Mouse (Mus musculus) layer of hippocampus, adult 9-10 months (tissue): Measurements from ENCODE around the gene Dhrs3.

ENCODE experiments used
- DNase-seq: peaks from one replicate; pipeline ENCODE4 v3.0.0; 2022; ENCODE audit warnings: low spot score

The Dhrs3 gene

DNA sequence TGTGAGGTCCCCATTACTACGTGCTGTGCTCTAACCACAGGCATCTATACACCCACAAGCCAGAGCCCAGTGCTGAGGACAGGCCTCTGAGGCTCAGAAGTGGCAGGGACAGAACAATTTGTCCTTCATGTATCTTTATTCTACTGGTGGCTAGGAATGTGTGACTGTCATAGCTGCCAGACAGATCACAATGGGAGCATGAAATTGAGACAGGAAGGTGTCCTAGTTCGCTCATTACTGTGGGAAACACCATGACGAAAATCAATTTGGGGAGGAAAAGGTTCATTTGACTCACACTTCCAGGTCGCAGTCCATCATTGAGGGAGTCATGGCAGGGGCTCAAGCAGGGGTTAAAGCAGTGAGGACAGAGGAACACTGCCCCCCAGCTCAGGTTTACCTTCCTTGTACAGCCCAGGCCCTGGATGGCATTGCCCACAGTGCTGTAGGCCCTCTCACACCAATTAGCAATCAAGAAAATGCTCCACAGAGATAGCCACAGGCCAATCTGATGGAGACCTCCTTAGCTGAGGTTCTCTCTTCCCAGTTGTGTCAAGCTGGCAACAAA lies 47.3 kb downstream of the Dhrs3 start:
- no peak for DNase-seq

DNA sequence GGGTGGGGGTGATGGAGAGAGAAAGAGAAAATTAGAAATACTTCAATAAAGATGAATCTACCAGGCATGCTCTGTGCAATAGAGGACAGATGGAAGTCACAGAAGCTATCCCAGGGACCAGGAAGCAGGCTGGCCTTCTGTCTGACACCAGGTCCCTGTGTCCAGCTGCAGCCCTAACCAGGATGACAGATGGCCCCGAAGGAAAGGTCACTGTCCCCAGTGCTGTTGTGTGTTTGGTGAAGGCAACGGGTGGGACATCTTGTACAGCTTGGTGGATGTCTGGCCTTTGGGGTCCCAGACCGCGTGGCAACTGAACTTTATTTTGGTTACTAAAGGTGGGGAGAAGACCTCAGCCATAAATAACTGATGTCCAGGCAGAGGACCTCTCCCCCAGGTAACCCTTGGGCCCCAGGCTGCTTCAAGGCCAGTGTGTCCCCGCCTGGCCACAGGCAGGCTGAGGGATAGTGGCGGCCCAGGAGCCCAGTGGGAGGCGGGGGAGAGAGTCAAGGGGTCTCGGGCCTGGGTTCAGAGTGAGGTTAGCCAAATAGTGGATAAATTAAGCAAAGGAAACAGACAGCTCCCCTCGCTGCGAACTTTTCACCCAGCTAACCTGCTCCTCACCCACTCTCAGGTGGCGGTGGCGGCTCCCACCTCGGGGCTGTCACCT lies 48.3 kb downstream of the Dhrs3 start:
- DNase-seq = no peak

DNA sequence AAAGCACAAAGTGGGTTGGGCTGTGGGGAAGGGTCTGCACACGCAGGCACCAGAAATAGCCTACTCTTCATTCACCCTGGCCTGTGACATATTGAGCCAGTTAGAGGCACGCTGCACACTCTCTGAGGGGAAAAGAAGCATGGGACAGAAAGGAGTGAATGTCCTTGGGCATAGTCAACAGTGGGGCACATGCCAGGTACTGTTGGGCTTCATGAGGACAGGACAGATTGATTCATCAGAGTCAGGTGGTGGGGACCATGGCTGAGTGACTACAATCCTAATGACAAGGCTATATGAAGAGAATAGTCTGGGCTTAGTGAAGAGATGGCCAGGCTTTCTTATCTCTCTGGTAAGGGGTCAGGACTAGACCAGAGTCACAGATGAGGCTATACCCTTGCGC lies 49.8 kb downstream of the Dhrs3 start:
- no peak for DNase-seq

DNA sequence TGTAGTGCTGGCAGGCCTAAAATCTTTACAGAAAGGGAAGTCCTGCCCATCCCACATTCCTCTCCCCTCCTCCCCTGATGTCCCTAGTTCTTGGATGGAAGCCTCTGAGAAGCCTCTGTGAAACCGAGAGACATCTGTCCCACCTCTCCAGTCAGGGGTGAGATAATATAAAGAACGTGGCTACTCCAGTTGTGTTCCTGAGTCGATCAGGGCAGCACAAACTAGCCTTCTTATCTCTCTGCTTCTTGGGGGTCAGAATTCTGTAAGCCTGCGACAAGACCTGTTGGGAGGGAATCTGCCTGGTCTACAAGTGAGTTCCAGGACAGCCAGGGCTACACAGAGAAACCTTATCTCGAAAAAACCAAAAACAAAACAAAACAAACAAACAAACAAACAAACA lies 50.6 kb downstream of the Dhrs3 start:
- DNase-seq = no peak

DNA sequence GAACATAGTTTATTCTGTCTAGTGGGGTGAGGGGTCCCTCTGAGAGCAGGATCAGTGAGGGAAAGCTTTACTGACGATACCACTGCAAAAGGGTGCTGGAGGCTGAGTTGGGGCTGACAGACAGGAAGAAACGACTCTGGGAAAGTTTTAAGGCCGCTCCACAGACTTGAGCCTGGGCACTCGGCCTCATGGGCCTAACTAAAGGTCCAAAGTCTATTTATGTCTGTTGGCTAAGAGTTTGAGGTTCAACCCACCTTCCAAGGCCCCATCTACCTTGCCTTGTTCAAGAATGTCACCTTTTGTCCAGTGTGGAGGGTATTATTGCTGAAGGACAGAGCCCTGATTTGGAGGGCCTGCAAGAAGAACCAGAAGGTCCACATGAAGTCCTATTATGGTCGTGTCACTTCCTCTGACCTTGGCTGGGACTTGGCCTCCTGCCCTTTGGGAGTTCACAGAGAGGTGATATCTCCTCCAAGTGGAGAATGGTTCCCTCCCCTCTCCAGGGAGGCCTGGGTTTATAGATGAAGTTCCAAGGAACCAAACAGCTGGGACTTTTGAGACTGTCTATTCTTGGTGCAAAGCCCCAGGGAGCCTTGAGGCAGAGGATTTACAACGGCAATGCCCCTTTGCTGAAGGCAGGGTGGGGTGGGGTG lies 55.2 kb downstream of the Dhrs3 start:
- no peak for DNase-seq

DNA sequence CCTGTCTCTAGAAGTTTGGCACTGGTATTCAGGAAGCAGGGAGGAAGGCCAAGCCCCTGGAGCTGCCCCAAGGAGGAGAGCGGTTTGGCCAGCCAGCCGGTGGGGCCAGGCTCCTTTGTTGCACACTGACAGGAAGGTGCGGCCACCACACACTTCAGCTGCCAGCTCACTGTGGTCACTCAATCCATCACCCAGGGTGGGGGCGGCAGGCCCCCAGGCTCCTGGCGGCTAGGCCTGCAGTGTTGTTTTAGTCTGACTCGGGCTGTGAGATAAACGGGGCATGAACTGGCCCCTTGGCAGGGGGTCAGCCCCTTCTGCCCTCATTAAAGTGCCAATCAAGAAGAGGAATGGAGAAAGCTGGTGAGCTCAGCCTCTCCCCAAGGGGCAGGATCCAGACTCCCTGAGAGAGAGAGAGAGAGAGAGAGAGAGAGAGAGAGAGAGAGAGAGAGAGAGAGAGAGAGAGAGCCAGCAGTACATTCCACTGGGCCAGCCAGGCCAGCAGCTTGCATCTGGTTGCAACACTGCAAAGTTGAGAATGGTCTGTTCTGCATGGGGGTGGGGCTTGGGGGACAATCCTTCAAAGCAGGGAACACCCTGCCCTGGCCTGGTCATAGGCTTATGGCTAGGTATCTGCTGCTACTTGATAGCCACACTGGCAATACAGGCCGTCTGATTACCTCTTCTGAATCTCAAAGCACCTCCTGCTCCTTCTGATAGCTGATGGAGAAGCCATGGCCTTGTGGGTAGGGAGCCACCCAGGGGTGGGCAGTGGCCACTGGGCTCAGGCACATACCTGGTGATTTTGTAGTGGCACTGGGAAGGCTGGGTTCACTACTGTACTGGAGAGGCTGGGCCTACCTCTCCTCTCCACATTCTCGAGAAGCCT lies 57.1 kb downstream of the Dhrs3 start:
- no peak for DNase-seq

DNA sequence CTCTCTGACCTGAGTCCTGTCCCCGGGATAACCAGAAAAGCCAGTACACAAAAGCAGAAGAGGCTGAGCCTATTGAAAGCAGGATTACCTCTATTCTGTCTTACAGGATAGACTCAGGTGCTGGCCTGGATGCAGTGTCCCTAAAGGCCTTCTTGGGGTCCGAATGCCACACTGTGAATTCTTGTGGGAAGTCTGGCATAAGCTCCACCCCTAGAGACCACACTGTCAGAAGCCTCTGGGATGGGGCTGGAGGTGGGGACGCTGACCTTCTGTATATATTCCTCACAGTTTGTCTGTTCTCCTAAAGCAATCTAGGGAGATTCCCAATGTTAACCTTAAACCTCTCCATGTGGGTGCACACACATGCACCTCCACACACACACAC lies 57.7 kb downstream of the Dhrs3 start:
- DNase-seq = no peak

DNA sequence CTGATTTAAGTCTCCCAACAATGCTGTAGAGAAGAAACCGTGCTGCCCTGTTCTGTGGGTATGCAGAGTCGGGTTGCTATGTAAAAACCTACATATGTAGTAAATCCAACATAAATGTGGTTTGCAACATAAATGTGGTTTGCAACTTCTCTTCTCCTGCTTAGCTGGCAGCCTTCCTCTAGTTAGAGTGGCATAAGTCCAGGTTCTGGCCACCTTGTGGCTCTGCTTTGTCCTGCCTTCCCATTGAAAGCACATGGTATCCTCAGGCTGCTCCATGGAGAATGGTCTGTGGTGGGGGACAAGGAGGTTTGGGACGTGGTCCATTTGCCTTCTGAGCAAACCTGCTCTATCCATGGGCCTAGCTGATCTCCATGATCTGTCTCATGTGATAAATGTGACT lies 58.3 kb downstream of the Dhrs3 start:
- no peak for DNase-seq

DNA sequence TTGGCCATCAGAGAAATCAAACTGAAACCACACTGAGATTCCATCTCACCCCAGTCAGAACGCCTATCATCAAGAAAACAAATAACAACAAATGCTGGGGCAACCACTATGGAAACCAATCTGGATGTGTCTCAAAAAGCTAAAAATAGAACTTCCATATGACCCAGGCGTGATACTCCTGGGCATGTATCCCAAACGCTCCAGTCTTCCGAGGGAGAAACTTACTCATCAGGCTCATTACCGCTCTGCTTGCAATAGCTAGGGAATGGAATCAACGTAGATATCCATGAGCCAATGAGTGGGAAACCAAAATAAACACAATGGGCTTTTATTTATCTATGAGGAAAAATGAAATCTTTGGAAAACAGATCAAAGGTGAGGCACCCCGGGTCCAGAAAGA lies 59.2 kb downstream of the Dhrs3 start:
- no peak for DNase-seq

DNA sequence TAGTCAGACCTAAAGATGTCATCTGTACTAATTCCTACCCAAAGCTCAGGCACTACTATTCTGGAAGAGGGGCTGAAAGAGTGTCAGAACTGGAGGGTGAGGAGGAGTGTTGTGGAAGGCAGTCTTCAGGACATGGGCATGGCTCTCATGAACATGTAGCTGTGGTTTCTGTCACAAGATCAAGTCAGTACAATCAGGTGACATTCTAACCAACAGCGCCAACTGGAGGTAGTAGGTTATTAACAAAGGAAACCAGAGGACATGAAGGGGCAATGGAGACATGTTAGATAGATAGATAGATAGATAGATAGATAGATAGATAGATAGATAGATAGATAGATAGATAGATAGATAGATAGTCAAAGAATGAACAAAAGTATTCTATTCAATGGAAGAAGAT lies 60.8 kb downstream of the Dhrs3 start:
- DNase-seq = no peak

DNA sequence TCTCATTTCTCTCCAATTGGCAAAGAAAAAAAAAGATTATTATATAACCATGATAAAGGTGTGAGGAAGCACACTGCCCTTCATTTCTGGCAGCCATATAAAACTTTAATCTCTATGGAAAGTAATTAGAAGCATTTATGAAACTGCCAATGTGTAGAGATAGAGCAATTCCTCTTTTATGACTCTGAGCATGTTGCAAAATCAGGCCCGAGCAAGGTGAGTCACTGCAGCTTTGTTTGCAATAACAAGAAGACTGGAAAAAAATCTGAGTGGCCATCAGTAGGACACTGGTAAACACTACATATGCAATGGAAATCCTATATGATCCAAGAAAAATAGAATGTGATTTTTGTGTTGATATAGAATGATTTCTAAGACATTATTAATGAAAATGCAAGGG lies 63.2 kb downstream of the Dhrs3 start:
- DNase-seq = no peak

DNA sequence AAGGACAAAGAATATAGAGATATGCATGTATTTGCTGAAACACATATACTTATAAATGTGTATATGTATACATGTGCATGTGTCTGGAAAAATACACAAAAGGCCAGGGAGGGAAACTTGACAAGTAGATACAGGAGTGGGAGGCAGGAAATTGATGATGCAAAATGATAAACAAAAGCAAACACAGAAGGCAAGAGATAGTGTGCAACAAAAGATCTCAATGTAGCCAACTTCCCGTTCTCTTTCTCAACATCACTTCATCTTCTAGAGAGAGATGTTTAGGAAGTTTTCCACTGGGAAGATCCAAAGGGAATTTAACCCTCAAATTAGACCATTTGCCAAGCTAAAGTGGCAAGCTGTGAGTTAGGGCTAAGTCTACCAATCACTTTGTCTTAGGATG lies 63.7 kb downstream of the Dhrs3 start:
- DNase-seq = no peak

DNA sequence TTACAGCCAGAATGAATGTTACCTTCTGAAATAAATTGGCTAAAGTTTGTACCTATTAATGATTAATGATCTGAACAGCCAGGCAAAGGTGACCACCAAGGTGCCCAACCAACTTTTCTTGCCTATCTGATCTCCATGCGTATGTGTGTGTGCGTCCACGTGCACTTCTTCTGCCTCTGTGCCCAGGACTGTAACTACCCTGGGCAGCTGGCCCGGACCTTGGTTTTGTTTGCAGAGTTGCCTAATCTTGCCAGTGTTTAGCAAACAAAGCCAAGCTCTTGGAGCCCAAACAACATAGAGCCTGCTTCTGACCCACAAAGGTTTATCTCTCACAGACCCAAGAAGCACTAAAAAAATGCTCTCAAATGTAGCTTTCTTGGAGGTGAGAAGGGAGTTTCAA lies 64.6 kb downstream of the Dhrs3 start:
- DNase-seq = no peak

DNA sequence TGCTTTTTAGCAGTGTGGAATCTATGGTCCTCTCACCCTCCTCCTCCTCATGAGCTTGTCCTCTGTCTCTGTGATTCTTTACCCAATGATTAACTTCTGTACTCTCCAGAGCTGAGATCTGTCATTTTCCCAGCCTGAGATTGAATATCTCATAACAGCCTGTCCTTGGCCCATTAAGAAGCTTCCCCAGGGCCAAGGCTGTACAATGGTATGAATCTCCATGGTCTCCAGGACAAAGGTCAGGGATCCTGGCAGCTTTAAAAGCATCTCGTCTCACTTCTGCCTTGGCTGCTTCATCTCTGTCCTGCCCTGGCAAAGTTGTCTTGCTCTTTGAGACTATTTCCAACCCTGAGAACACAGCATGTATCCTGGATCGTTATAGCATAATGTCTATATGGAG lies 65.1 kb downstream of the Dhrs3 start:
- DNase-seq = no peak

DNA sequence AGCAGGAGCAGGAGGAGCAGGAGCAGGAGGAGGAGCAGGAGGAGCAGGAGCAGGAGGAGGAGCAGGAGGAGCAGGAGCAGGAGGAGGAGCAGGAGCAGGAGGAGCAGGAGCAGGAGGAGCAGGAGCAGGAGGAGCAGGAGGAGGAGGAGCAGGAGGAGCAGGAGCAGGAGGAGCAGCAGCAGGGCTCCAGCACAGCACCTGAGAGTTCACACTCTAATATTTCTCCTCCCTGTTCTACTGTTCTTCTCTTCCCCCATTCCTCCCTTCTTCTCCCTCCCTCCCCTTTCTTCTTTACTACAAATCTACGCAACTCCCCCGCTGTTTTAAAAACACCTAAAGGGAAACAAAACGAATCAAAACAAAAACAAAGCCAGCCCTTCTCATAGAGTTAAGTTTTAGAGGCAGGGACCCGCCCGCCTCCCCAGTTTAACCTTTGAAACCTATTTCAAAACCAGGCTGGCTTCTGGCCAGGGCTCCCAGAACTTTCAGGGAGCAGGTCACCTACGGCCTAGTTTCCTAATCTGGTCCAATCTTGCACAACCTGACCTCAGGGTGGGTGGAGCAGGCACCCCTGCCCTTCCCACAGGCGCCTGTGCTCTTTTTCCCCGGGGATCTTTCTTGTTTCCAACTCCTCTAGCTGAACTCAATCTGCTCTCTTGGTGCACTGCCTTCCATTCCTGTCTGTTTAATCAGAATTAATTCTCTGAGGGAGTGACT lies 67.7 kb downstream of the Dhrs3 start:
- DNase-seq = no peak

DNA sequence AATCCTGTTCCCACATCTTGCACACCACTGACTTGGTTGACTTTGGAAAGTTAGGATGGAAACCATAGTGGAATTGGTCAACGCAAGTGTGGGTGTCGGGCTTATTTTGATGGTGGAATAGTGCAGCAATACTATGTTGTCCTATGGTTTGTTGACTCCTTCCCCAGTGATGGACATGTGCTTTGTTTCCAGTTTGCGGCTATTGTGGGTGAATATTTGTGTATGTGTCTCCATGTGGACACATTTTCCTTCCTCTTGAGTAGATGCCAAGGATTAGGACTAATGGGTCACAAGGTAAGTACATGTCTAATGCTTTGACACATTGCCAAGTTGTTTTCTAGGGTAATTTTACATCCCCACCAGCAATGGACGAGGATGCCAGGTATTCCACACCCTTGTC lies 68.6 kb downstream of the Dhrs3 start:
- DNase-seq = no peak

DNA sequence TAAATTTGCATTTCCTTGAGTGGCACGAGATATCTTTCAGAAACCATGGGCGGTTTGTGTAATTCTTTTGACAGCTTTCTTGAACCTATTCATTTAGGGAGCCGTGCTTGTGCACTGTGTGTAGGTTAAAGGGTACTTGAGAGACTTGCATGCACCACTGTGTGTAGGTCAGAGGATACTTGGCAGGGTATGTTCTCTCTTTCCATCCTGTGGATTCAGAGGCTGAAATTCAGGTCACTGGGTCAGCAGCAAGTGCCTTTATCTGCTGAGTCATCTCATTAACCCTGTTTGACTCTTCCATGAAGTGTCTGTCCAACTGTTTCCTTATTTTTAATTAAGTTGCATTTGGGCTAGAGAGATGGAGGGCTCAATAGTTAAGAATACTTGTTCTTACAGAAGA lies 69.1 kb downstream of the Dhrs3 start:
- DNase-seq = no peak

DNA sequence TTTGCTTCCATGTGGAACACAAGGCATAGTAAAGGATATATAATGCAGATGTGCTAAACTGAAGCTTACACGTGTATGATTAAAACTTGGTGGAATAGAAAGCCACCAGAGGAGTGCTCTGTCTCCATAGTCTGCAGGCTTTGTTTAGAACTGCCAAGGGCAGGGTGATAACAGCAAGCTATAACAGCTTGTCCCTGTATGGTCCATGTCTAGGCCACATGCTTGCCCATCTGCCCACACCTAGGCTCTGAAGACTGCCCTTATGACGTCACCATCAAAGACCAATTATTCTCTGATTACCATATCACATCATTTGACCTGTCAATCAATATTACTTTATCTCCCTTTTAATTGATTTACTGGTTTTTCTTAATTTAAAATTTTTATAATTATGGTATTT lies 72.6 kb downstream of the Dhrs3 start:
- no peak for DNase-seq

DNA sequence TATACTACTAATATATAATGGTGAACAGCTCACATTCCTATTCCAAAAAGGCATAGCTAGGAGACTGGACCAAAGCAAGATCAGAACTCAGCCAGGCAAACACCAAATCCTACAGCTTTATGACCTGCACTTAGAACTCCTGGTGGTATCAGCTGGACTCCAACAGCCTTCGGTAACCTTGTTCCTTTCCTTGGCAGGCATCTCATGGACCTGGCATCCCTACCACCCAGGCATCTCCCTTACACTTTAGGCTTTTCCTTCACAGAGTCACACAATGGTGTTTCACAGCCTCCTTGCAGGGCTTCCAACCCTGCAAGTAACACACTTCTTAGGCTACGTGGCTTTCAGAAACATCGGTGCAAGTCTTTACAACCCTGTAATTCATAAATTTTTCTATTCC lies 75.7 kb downstream of the Dhrs3 start:
- no peak for DNase-seq

DNA sequence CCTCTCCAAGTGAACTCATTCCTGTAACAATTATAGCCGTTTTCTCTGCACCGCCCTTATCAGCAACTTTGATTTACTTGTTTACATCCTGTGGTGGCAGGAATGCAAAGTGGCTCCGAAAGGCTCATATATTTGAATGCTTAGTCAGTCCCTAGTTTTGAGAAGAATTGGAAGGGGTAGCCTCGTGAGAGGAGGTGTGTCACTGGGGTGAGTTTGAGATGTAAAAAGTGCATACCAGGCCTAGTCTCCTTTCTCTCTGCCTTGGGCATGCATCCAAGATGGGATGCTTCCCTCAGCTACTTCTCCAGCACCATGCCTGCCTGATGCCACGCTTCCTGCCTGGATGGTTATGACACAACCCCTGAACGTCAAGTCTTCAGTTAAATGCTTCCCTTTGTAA lies 76.4 kb downstream of the Dhrs3 start:
- no peak for DNase-seq

DNA sequence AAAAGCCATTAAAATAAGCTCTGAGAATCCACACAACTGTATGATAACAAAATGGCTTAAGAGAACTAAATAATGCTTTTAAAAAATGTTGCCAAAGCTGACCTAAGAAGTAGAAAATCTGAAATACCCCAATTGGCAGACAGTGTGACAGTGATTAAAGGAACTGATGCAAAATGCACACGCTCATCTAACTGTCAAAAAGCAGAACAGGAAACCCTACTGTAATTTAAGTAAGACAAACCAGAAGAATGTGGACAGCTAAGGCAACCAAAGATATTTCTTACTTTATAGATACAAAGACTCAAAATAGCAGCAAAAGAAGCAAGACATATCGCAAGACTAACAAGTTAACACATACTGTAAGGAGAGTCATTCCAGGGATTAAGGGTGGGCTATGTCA lies 78.4 kb downstream of the Dhrs3 start:
- no peak for DNase-seq

DNA sequence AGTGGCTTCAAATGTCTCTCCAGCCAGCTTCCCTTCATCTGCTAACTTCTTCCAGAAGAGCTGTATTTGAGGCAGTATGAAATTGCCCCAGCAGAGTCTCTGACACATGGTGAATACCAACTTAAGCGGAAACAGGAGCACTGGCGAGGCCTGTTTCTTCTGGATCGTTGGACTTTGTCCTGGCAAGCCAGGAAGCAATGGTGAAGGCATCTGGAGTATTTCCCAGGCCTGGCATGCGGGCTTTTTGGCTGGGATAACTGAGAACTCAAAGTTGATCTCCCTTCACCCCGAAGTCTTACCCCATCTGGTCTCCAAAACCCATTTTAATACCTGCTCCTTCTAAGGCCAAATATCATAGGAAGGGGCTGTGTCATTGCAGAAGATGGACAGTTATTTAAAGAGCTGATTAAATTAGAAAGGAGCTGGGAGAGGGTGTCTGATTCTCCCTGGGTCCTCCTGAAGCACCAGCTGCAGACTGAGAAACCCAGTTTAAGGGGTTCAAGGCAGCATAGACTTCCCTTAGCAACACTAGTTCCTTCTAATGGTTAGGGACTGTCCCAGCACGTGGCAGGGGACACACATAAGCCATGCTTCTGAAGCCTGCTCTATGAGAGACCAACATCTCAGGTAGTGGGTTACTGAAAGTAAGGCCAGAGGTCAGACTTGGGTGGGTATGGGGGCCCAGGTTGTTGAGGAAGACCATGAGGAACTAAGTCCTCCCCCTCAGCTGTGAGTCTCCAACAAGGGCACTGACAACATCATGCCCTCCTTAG lies 80.5 kb downstream of the Dhrs3 start:
- no peak for DNase-seq
